Mouse (Mus musculus): ENCODE measurements around the gene Dgcr2. TPM values are rescaled to one million over a fixed set of nuclear protein-coding genes. Genes with fewer than 3 reads are reported as not detected.

Dgcr2 gene
- total and polyA plus RNA-seq, 2 experiments from 2014 or later = 94.0 to 178 TPM

DNA sequence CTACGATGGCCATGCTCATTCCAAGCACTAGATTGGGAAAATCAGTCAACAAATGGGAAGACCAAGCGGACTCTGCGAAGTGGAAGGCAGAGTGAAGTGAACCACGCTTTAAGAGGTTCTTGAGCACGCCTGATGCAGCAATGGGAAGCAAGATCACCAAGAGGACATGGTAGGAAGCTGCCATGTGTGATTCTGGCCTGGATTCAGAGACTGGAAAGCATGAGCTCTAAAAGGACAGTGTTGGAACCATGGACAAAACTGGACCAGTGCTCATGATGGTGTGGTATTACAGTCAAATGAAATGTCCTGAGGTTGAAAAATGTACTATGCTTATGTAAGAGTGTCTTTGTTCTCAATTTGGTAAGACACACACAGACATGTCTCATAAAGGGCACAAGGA is 47.0 kb downstream of the Dgcr2 start:
- no peak for TF ChIP-seq CTCF (IDR thresholded peaks at IDR 0.05)
- H3K27ac ChIP-seq (ENCODE audit: low read depth, low read length) = no peak overlapping the region
- no peaks in the 10 kb centered on the region for H3K4me1 ChIP-seq (ENCODE audit: insufficient read depth, low read length)
- no peaks in the 10 kb centered on the region for H3K9me3 ChIP-seq (ENCODE audit: low read length)
- ATAC-seq (ENCODE audit: low FRiP score) = no peak
- peaks cover 62% of the 10 kb centered on the region for H3K36me3 ChIP-seq (ENCODE audit: insufficient read depth, low read length)
- 98% methylated on average over 5 of the region's 5 CpGs for WGBS
- no peak overlapping the region for H3K4me2 ChIP-seq (ENCODE audit: low read depth, low read length, poor library complexity, severe bottlenecking)
- no peak for DNase-seq (ENCODE audit: low spot score)
- no peak overlapping the region for H3K9ac ChIP-seq (replicated peaks; ENCODE audit: low read length, poor library complexity, severe bottlenecking)
- no peak overlapping the region for H3K4me3 ChIP-seq (ENCODE audit: low read depth, low read length)
- H3K27me3 ChIP-seq (ENCODE audit: insufficient read depth, low read length) = no peaks in the 10 kb centered on the region

DNA sequence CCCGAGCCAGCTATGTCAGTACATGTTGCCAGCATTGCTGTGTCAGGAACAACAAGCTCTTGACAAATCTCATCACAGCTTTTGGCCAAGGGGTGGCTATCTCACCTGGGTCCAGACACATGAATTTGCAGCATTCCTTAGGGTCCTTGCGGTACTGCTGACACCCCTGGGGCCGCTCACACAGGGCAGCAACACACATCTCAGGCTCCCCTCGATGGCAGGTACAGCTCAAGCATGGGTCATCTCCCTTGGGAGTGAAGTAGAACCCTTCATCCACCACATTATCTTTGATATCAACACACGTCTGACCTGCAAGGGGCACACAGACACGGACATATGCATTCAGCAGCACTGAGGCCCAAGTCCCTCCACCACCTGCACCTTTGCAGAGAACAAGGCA is 48.9 kb downstream of the Dgcr2 start:
- Histone ChIP-seq H3K36me3 (ENCODE audit: insufficient read depth, low read length) (peaks cover 67% of the 10 kb centered on the region), H3K27me3 (ENCODE audit: insufficient read depth, low read length) (no peaks in the 10 kb centered on the region), H3K9me3 (ENCODE audit: low read length) (no peaks in the 10 kb centered on the region), H3K4me2 (ENCODE audit: low read depth, low read length, poor library complexity, severe bottlenecking) (no peak overlapping the region), H3K4me1 (ENCODE audit: insufficient read depth, low read length) (no peaks in the 10 kb centered on the region), H3K27ac (ENCODE audit: low read depth, low read length) (no peak overlapping the region), H3K9ac (replicated peaks; ENCODE audit: low read length, poor library complexity, severe bottlenecking) (no peak overlapping the region), H3K4me3 (ENCODE audit: low read depth, low read length) (no peak overlapping the region)
- WGBS = 87% methylated on average over 6 of the region's 6 CpGs
- ATAC-seq (ENCODE audit: low FRiP score) (no peak), DNase-seq (ENCODE audit: low spot score) (no peak)
- TF ChIP-seq CTCF (IDR thresholded peaks at IDR 0.05) = no peak

DNA sequence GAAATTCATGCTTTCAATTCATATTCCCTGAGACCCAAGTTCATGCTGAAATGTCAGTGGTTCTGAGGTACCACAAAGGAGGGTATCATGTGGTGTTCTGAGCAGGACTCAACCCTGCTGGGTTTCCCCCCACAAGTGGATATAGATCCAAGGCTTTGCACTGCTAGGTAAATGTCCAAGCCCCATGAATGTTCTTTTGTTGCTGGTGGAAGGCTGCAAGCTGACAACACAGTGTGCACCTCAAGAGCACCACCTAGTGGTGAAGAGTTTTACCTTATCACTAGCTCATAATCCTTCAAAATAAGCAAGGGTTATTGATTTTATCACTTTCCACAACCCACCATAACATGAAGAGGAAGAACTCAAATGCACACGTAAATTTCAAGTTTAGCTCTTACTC is 49.4 kb downstream of the Dgcr2 start:
- Histone ChIP-seq H3K4me3 (ENCODE audit: low read depth, low read length) (no peak overlapping the region), H3K27me3 (ENCODE audit: insufficient read depth, low read length) (no peaks in the 10 kb centered on the region), H3K27ac (ENCODE audit: low read depth, low read length) (peak overlapping the region; percentile 19; the same call in 1 of the 2 replicates), H3K4me1 (ENCODE audit: insufficient read depth, low read length) (no peaks in the 10 kb centered on the region), H3K36me3 (ENCODE audit: insufficient read depth, low read length) (peaks cover 70% of the 10 kb centered on the region), H3K4me2 (ENCODE audit: low read depth, low read length, poor library complexity, severe bottlenecking) (no peak overlapping the region), H3K9ac (replicated peaks; ENCODE audit: low read length, poor library complexity, severe bottlenecking) (no peak overlapping the region), H3K9me3 (ENCODE audit: low read length) (no peaks in the 10 kb centered on the region)
- DNase-seq (ENCODE audit: low spot score) (peak; percentile 88), ATAC-seq (ENCODE audit: low FRiP score) (peak; percentile 59; the same call in 1 of the 2 replicates)
- 24% methylated on average over 1 of the region's 1 CpGs for WGBS
- peak; percentile 93 for TF ChIP-seq CTCF (IDR thresholded peaks at IDR 0.05)

DNA sequence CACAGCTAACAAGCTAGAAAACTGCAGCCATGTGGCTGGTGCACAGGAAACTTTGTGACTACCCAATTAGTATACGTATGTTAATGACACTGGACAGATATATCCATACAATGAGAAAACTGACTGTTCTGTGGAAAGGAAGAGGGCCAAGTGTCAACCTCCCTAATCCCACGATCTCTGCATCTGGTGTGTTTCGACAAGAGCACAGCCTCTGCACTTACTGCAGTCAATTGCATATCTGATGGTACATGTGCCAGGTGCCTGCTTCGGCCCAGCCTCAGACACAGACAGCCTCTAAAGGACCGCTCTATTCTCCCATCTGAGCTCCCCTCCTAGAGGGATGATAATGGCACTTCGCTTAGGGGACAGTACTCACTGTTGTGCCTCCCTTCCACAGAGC is 49.9 kb downstream of the Dgcr2 start:
- Histone ChIP-seq H3K4me3 (ENCODE audit: low read depth, low read length) (no peak overlapping the region), H3K36me3 (ENCODE audit: insufficient read depth, low read length) (peaks cover 72% of the 10 kb centered on the region), H3K9me3 (ENCODE audit: low read length) (no peaks in the 10 kb centered on the region), H3K4me2 (ENCODE audit: low read depth, low read length, poor library complexity, severe bottlenecking) (no peak overlapping the region), H3K4me1 (ENCODE audit: insufficient read depth, low read length) (no peaks in the 10 kb centered on the region), H3K27me3 (ENCODE audit: insufficient read depth, low read length) (no peaks in the 10 kb centered on the region), H3K9ac (replicated peaks; ENCODE audit: low read length, poor library complexity, severe bottlenecking) (no peak overlapping the region), H3K27ac (ENCODE audit: low read depth, low read length) (peak overlapping the region; percentile 19; the same call in 1 of the 2 replicates)
- no peak for TF ChIP-seq CTCF (IDR thresholded peaks at IDR 0.05)
- no peak for DNase-seq (ENCODE audit: low spot score)
- 0 out of 2 replicates have a peak, but pooled peaks have one; percentile 28 for ATAC-seq (ENCODE audit: low FRiP score)
- 95% methylated on average over 6 of the region's 6 CpGs for WGBS

DNA sequence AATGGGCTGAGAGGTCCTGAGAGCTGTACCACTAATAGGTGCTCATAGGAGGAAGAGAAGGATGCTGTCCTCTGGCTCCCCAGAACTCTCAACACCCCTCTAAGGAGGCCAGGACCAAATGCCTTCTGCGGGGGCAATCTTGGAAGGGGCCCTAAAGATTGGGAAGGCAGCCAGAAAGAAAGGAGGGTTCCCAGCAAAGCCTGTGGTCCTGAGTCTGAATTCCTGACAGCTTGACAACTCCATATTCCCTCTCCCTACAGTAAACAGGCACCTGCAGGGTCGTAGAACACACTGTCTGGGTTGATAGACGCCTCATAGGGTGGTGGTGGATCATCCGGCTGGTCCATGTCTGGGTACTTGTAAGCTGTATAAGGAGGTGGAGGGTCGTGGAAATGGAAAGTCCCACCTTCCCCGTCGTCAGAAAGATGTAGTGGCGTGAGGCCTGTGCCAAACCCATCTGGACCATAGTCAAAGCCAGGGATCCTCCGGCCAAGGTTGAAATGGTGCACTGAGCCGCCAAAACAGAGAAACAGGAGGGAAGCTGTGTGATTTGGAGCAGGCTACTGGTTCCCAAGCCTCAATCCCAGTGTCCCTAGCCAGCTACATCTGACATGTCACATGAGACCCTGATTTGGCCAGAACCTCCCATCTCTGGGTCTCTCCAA is 54.5 kb downstream of the Dgcr2 start:
- DNase-seq (ENCODE audit: low spot score) (no peak), ATAC-seq (ENCODE audit: low FRiP score) (no peak)
- no peak for TF ChIP-seq CTCF (IDR thresholded peaks at IDR 0.05)
- Histone ChIP-seq H3K4me2 (ENCODE audit: low read depth, low read length, poor library complexity, severe bottlenecking) (no peak overlapping the region), H3K27me3 (ENCODE audit: insufficient read depth, low read length) (no peaks in the 10 kb centered on the region), H3K9ac (replicated peaks; ENCODE audit: low read length, poor library complexity, severe bottlenecking) (no peak overlapping the region), H3K4me3 (ENCODE audit: low read depth, low read length) (no peak overlapping the region), H3K27ac (ENCODE audit: low read depth, low read length) (no peak overlapping the region), H3K36me3 (ENCODE audit: insufficient read depth, low read length) (peaks cover 71% of the 10 kb centered on the region), H3K4me1 (ENCODE audit: insufficient read depth, low read length) (no peaks in the 10 kb centered on the region), H3K9me3 (ENCODE audit: low read length) (no peaks in the 10 kb centered on the region)
- WGBS = 92% methylated on average over 10 of the region's 10 CpGs

DNA sequence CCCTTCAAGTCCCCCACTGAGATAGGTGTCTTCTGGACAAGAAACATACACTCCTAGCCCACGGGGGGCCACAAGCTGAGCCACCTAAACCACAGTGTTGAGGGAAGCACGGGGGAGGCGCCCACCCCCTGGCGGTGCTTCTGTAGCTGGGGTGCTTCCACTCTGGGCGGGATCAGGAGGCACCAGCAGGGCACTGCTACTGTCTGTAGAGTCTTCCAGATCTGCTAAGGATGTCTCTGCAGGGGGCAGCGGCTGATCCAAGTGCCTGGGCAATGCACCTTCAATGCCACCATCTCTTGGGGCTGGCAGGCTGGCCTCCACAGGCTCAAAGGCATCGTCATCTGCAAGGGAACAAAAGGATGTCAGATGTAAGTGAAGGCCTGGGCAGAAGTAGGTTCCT is 55.9 kb downstream of the Dgcr2 start:
- Histone ChIP-seq H3K36me3 (ENCODE audit: insufficient read depth, low read length) (peaks cover 70% of the 10 kb centered on the region), H3K4me3 (ENCODE audit: low read depth, low read length) (no peak overlapping the region), H3K27me3 (ENCODE audit: insufficient read depth, low read length) (no peaks in the 10 kb centered on the region), H3K4me1 (ENCODE audit: insufficient read depth, low read length) (no peaks in the 10 kb centered on the region), H3K9me3 (ENCODE audit: low read length) (no peaks in the 10 kb centered on the region), H3K4me2 (ENCODE audit: low read depth, low read length, poor library complexity, severe bottlenecking) (no peak overlapping the region), H3K27ac (ENCODE audit: low read depth, low read length) (no peak overlapping the region), H3K9ac (replicated peaks; ENCODE audit: low read length, poor library complexity, severe bottlenecking) (no peak overlapping the region)
- no peak for TF ChIP-seq CTCF (IDR thresholded peaks at IDR 0.05)
- ATAC-seq (ENCODE audit: low FRiP score) (no peak), DNase-seq (ENCODE audit: low spot score) (no peak)
- 92% methylated on average over 7 of the region's 7 CpGs for WGBS

All from midbrain, postnatal 0 days (tissue).